Mouse (Mus musculus): ENCODE results near the gene Oaz2. TPM values are rescaled to one million over a fixed set of nuclear protein-coding genes. Genes with fewer than 3 reads are reported as not detected.
A peak's percentile ranks its signal among the peaks of the same experiment; 100 is the strongest.

The Oaz2 gene
- total RNA-seq, 1 experiment, result 51.5 TPM

GRCm38 (mm10) chr9:65640838-65641410 is 26.9 kb upstream of the Oaz2 start:
- Histone ChIP-seq H3K4me1 (ENCODE audit: control insufficient read depth in 2 of 2, insufficient read depth in 2 of 2, low read length in 2 of 2, poor library complexity in 1 of 2) (peaks cover 21 to 44% of the 10 kb centered on the region in 2 experiments), H3K27ac (ENCODE audit: insufficient read depth, low read depth, low read length, poor library complexity, severe bottlenecking) (peak overlapping the region; percentile 83; the same call in 1 of the 2 replicates), H3K36me3 (ENCODE audit: control insufficient read depth, insufficient read depth, low read length, poor library complexity, severe bottlenecking) (peaks cover 7% of the 10 kb centered on the region; the same call in 1 of the 2 replicates), H3K9ac (ENCODE audit: insufficient read depth, low read depth, low read length, poor library complexity, severe bottlenecking) (peak overlapping the region; percentile 27; the same call in 1 of the 2 replicates), H3K9me3 (ENCODE audit: control insufficient read depth, insufficient read depth, low read depth, low read length) (no peaks in the 10 kb centered on the region), H3K4me3 (ENCODE audit: insufficient read depth in 1 of 2, low read depth in 1 of 2, low read length in 2 of 2, poor library complexity in 1 of 2, severe bottlenecking in 1 of 2) (peak overlapping the region; percentile 13 to 25; a peak in 2 of 4 replicates)
- in situ Hi-C loops (cut with MboI; ENCODE audit: low sequenced_read_pairs in 2 of 2, unreplicated experiment in 2 of 2), result no loop called here
- peak; percentile 90 for DNase-seq (ENCODE audit: low read depth, low spot score)
- TF ChIP-seq CHD2 (IDR thresholded peaks at IDR 0.05; ENCODE audit: low read depth, low read length) (peak; percentile 50; the same call in 1 of the 2 replicates), HCFC1 (IDR thresholded peaks at IDR 0.05; ENCODE audit: borderline replicate concordance, insufficient read depth, low read length) (no peak), MAFK (IDR thresholded peaks at IDR 0.05; ENCODE audit: insufficient read depth, low read depth, low read length) (no peak), ZNF384 (IDR thresholded peaks at IDR 0.05; ENCODE audit: low read depth, low read length) (no peak), ZC3H11A (IDR thresholded peaks at IDR 0.05; ENCODE audit: borderline replicate concordance, low read depth, low read length) (no peak)

GRCm38 (mm10) chr9:65641446-65642052 is 26.3 kb upstream of the Oaz2 start:
- H3K4me1 ChIP-seq (ENCODE audit: control insufficient read depth in 2 of 2, insufficient read depth in 2 of 2, low read length in 2 of 2, poor library complexity in 1 of 2), result peaks cover 27 to 47% of the 10 kb centered on the region in 2 experiments

GRCm38 (mm10) chr9:65642546-65642945 is 25.3 kb upstream of the Oaz2 start:
- peaks cover 25 to 47% of the 10 kb centered on the region in 2 experiments for H3K4me1 ChIP-seq (ENCODE audit: control insufficient read depth in 2 of 2, insufficient read depth in 2 of 2, low read length in 2 of 2, poor library complexity in 1 of 2)
- H3K36me3 ChIP-seq (ENCODE audit: control insufficient read depth, insufficient read depth, low read length, poor library complexity, severe bottlenecking), result peaks cover 7% of the 10 kb centered on the region; the same call in 1 of the 2 replicates
- no peak for DNase-seq (ENCODE audit: low read depth, low spot score)
- H3K27ac ChIP-seq (ENCODE audit: insufficient read depth, low read depth, low read length, poor library complexity, severe bottlenecking), result peak overlapping the region; percentile 99; the same call in 1 of the 2 replicates
- in situ Hi-C loops (cut with MboI; ENCODE audit: low sequenced_read_pairs in 2 of 2, unreplicated experiment in 2 of 2), result no loop called here
- H3K4me3 ChIP-seq (ENCODE audit: insufficient read depth in 1 of 2, low read depth in 1 of 2, low read length in 2 of 2, poor library complexity in 1 of 2, severe bottlenecking in 1 of 2), result no peak overlapping the region
- no peaks in the 10 kb centered on the region for H3K9me3 ChIP-seq (ENCODE audit: control insufficient read depth, insufficient read depth, low read depth, low read length)
- no peak overlapping the region for H3K9ac ChIP-seq (ENCODE audit: insufficient read depth, low read depth, low read length, poor library complexity, severe bottlenecking)
- TF ChIP-seq MAFK (IDR thresholded peaks at IDR 0.05; ENCODE audit: insufficient read depth, low read depth, low read length) (no peak), ZC3H11A (IDR thresholded peaks at IDR 0.05; ENCODE audit: borderline replicate concordance, low read depth, low read length) (no peak), HCFC1 (IDR thresholded peaks at IDR 0.05; ENCODE audit: borderline replicate concordance, insufficient read depth, low read length) (no peak), ZNF384 (IDR thresholded peaks at IDR 0.05; ENCODE audit: low read depth, low read length) (no peak), CHD2 (IDR thresholded peaks at IDR 0.05; ENCODE audit: low read depth, low read length) (no peak)

More at GRCm38 (mm10) chr9:65641446-65642052, 26.3 kb upstream of the Oaz2 start:
- TF ChIP-seq ZNF384 (IDR thresholded peaks at IDR 0.05; ENCODE audit: low read depth, low read length), result peak; percentile 7; the same call in 1 of the 2 replicates
- no peak for TF ChIP-seq MAFK (IDR thresholded peaks at IDR 0.05; ENCODE audit: insufficient read depth, low read depth, low read length)
- no peak for TF ChIP-seq ZC3H11A (IDR thresholded peaks at IDR 0.05; ENCODE audit: borderline replicate concordance, low read depth, low read length)
- Histone ChIP-seq H3K36me3 (ENCODE audit: control insufficient read depth, insufficient read depth, low read length, poor library complexity, severe bottlenecking) (peaks cover 7% of the 10 kb centered on the region; the same call in 1 of the 2 replicates), H3K27ac (ENCODE audit: insufficient read depth, low read depth, low read length, poor library complexity, severe bottlenecking) (peak overlapping the region; percentile 99), H3K9ac (ENCODE audit: insufficient read depth, low read depth, low read length, poor library complexity, severe bottlenecking) (peak overlapping the region; percentile 72), H3K9me3 (ENCODE audit: control insufficient read depth, insufficient read depth, low read depth, low read length) (no peaks in the 10 kb centered on the region), H3K4me3 (ENCODE audit: insufficient read depth in 1 of 2, low read depth in 1 of 2, low read length in 2 of 2, poor library complexity in 1 of 2, severe bottlenecking in 1 of 2) (peak overlapping the region; percentile 25 to 39)
- DNase-seq (ENCODE audit: low read depth, low spot score), result no peak
- in situ Hi-C loops (cut with MboI; ENCODE audit: low sequenced_read_pairs in 2 of 2, unreplicated experiment in 2 of 2), result no loop called here

GRCm38 (mm10) chr9:65644960-65645359 is 22.8 kb upstream of the Oaz2 start:
- Histone ChIP-seq H3K4me1 (ENCODE audit: control insufficient read depth in 2 of 2, insufficient read depth in 2 of 2, low read length in 2 of 2, poor library complexity in 1 of 2) (peaks cover 20 to 40% of the 10 kb centered on the region in 2 experiments), H3K36me3 (ENCODE audit: control insufficient read depth, insufficient read depth, low read length, poor library complexity, severe bottlenecking) (peaks cover 13% of the 10 kb centered on the region; the same call in 1 of the 2 replicates), H3K4me3 (ENCODE audit: insufficient read depth in 1 of 2, low read depth in 1 of 2, low read length in 2 of 2, poor library complexity in 1 of 2, severe bottlenecking in 1 of 2) (no peak overlapping the region), H3K9ac (ENCODE audit: insufficient read depth, low read depth, low read length, poor library complexity, severe bottlenecking) (no peak overlapping the region), H3K27ac (ENCODE audit: insufficient read depth, low read depth, low read length, poor library complexity, severe bottlenecking) (no peak overlapping the region), H3K9me3 (ENCODE audit: control insufficient read depth, insufficient read depth, low read depth, low read length) (no peaks in the 10 kb centered on the region)
- DNase-seq (ENCODE audit: low read depth, low spot score), result no peak
- TF ChIP-seq HCFC1 (IDR thresholded peaks at IDR 0.05; ENCODE audit: borderline replicate concordance, insufficient read depth, low read length) (no peak), MAFK (IDR thresholded peaks at IDR 0.05; ENCODE audit: insufficient read depth, low read depth, low read length) (no peak), CHD2 (IDR thresholded peaks at IDR 0.05; ENCODE audit: low read depth, low read length) (no peak), ZNF384 (IDR thresholded peaks at IDR 0.05; ENCODE audit: low read depth, low read length) (no peak)
- in situ Hi-C loops (cut with MboI; ENCODE audit: low sequenced_read_pairs in 2 of 2, unreplicated experiment in 2 of 2), result no loop called here
